Comparison of ENCODE assay signal across 8 mouse cellular contexts in genomic region chr2:20967646-20968351, GRCm38 (mm10). TPM values are rescaled to one million over a fixed set of nuclear protein-coding genes. Genes with fewer than 3 reads are reported as not detected.
DNase-seq lines count a peak whose midpoint lies in the region; ATAC-seq lines count a peak whose summit lies in the region.

No protein-coding gene starts in this region.

- H3K4me1 ChIP-seq in heart, embryonic 13.5 days, result peaks cover 53% of the 10 kb centered on the region
- peaks cover 51% of the 10 kb centered on the region for H3K4me1 ChIP-seq in midbrain, embryonic 10.5 days

- no peak for ATAC-seq in heart, embryonic 13.5 days (ENCODE audit: extremely low read depth, insufficient number of reproducible peaks, low FRiP score, low TSS enrichment)

- H3K27me3 ChIP-seq in heart, embryonic 13.5 days (replicated peaks), result no peaks in the 10 kb centered on the region
- H3K27me3 ChIP-seq in midbrain, embryonic 10.5 days (ENCODE audit: low read depth, poor library complexity, severe bottlenecking), result no peaks in the 10 kb centered on the region

- DNase-seq in 3134 (ENCODE audit: extremely low read depth, insufficient read length, low spot score), result peak; percentile 24
- DNase-seq in ES-CJ7 (ENCODE audit: low read depth, low spot score), result peak; percentile 31
- peak; percentile 52 for DNase-seq in embryo, embryonic 9.5 days (ENCODE audit: extremely low spot score)
- DNase-seq in kidney, postnatal 10 days, result peak; percentile 56
- DNase-seq in midbrain, embryonic 10.5 days (ENCODE audit: low spot score), result peak; percentile 48
- DNase-seq in spleen, postnatal 36 days (ENCODE audit: low spot score in 2 of 2), result peak; percentile 2 to 10
- DNase-seq in c-Kit-positive CD71-positive TER-119-positive erythroid progenitor cells, embryonic 14.5 days (ENCODE audit: low spot score), result no peak

- peak overlapping the region; percentile 99 for H3K9ac ChIP-seq in heart, embryonic 13.5 days

- peak overlapping the region; percentile 95 for H3K4me3 ChIP-seq in heart, embryonic 13.5 days
- peak overlapping the region; percentile 93 for H3K4me3 ChIP-seq in midbrain, embryonic 10.5 days

- under 1% methylated on average over 53 of the region's 57 CpGs for WGBS in heart, embryonic 13.5 days
- WGBS in midbrain, embryonic 10.5 days, result under 1% methylated on average over 57 of the region's 57 CpGs

- peak overlapping the region; percentile 94 for H3K4me2 ChIP-seq in heart, embryonic 13.5 days

- no peaks in the 10 kb centered on the region for H3K36me3 ChIP-seq in heart, embryonic 13.5 days
- 0 out of 2 replicates have a peak, but pooled peaks cover 2% of the 10 kb centered on the region for H3K36me3 ChIP-seq in midbrain, embryonic 10.5 days

- peak overlapping the region; percentile 99 for H3K27ac ChIP-seq in heart, embryonic 13.5 days (replicated peaks)
- H3K27ac ChIP-seq in midbrain, embryonic 10.5 days (replicated peaks), result peak overlapping the region; percentile 100

- no peaks in the 10 kb centered on the region for H3K9me3 ChIP-seq in heart, embryonic 13.5 days
- H3K9me3 ChIP-seq in midbrain, embryonic 10.5 days (replicated peaks), result no peaks in the 10 kb centered on the region

RNA-seq across cellular contexts. Expression of gene Arhgap21, which starts 0.9 kb away (rescaled TPM):
- 11.7 and 11.8 TPM in 2 replicates for polyA plus RNA-seq in heart, embryonic 13.5 days (2015; fragmentation: Nextera tagmentation; extraction: Ambion mirVana)
- polyA plus RNA-seq in midbrain, embryonic 10.5 days (2016; fragmentation: Nextera tagmentation; extraction: Ambion mirVana), result 28.3 and 40.4 TPM in 2 replicates
